Mouse (Mus musculus): ENCODE measurements around the gene Popdc2. TPM values are rescaled to one million over a fixed set of nuclear protein-coding genes. Genes with fewer than 3 reads are reported as not detected.

Gene Popdc2
- polyA plus RNA-seq, 1 experiment from 2014 or later = 15.4 TPM

DNA sequence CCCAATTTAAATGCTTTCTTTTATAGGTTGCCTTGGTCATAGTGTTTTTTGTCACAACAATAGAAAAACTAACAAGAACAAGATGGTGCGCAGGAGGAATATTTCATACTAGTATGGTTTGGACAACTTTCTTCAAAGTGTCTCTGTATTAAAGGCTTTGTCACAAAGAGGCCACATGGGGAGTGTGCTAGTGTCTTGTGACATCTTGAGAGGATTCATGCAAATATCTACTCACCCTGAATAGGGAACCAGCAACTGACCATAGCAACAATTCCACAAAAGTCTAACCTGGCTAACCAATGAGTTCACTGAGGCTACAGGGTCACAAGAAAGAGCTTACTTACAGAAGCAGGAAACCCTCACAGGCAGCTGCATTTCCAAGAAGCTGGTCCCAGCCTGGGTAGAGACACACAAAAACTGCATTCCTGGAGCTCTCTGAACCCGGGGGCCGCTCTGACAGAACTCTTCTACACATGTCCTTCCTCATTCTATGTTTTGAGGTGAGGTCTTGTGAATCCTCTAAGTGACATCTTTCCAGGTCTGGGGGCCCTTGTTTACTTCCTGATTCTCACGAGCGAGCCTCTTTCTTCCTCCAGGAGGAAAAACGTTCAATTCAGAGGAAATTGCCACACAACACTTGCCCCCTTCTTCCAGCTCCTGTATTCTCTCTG, 33.2 kb downstream of the Popdc2 start:
- Histone ChIP-seq H3K4me3 (replicated peaks) (no peak overlapping the region), H3K4me1 (replicated peaks) (peaks cover 13% of the 10 kb centered on the region), H3K36me3 (no peaks in the 10 kb centered on the region), H3K27me3 (replicated peaks) (no peaks in the 10 kb centered on the region), H3K4me2 (replicated peaks) (no peak overlapping the region), H3K9me3 (no peaks in the 10 kb centered on the region), H3K9ac (no peak overlapping the region), H3K27ac (no peak overlapping the region)
- no peak for ATAC-seq
- WGBS = 53% methylated on average over 6 of the region's 6 CpGs

DNA sequence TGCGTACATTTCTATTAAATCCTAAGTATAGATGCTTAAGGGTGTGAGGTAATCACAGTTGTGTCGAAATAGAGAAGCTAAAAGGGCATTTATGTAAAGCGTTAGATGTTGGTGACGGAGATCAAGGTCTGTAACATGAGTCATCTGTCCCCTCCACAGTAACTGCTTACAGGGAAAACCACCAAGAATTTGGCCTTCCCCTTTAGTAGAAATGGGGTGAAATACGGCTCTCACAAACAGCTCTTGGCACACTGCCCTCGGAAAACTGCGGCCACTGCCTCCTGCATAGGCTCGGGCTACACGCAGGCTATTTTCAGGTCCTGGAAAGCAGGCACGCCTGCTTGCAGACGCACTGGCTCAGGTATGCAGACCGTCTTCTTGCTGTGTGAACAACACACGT, 34.1 kb downstream of the Popdc2 start:
- peaks cover 15% of the 10 kb centered on the region for H3K4me1 ChIP-seq (replicated peaks)
- no peak overlapping the region for H3K9ac ChIP-seq
- ATAC-seq = peak; percentile 39; the same call in 1 of the 2 replicates
- no peak overlapping the region; the same call in 1 of the 2 replicates for H3K4me2 ChIP-seq (replicated peaks)
- 38% methylated on average over 13 of the region's 13 CpGs for WGBS
- H3K36me3 ChIP-seq = no peaks in the 10 kb centered on the region
- no peaks in the 10 kb centered on the region for H3K27me3 ChIP-seq (replicated peaks)
- H3K4me3 ChIP-seq (replicated peaks) = no peak overlapping the region
- H3K27ac ChIP-seq = no peak overlapping the region
- no peaks in the 10 kb centered on the region for H3K9me3 ChIP-seq

DNA sequence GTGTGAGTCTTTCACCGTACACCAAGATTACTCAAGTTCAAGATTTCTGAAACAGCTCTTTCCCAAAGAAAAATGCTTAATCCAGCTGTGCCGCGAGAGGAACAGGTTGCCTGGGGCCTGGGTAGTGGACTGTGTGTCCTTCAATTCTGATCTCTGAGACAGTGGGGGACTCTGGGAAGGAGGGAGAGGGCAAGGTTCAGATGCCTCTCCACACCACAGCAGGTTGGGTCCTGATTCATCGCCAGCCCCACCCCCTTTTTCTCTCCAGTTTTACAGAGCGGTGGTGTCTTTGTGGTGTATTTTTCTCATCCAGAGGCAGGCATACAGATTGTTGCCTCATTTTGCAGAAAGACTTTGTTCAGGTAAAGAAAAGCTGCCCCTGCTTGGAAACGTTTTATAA, 36.3 kb downstream of the Popdc2 start:
- Histone ChIP-seq H3K9ac (no peak overlapping the region), H3K4me3 (replicated peaks) (no peak overlapping the region), H3K27ac (no peak overlapping the region), H3K4me2 (replicated peaks) (no peak overlapping the region), H3K4me1 (replicated peaks) (peaks cover 15% of the 10 kb centered on the region), H3K36me3 (no peaks in the 10 kb centered on the region), H3K27me3 (replicated peaks) (no peaks in the 10 kb centered on the region), H3K9me3 (no peaks in the 10 kb centered on the region)
- WGBS = 74% methylated on average over 6 of the region's 6 CpGs
- ATAC-seq = peak; percentile 75

DNA sequence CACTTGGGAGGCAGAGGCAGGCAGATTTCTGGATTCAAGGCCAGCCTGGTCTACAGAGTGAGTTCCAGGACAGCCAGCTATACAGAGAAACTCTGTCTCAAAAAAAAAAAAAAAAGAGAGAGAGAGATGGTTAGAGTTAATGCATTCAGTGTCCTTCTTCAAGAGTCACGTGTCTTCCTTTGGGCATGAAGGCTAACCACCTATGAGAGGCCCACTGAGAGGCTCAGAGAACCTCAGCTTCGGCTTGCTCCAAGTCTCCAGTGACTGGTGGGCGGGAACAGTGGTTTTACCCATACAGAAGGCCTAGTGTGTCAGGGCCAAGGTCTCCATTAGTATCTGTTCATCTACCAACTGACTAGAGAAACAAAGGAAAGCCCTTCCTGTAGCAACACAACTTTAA, 37.1 kb downstream of the Popdc2 start:
- H3K36me3 ChIP-seq = no peaks in the 10 kb centered on the region
- 0 out of 2 replicates have a peak overlapping the region, but pooled peaks have one; percentile 0 for H3K9ac ChIP-seq
- H3K4me1 ChIP-seq (replicated peaks) = peaks cover 15% of the 10 kb centered on the region
- 0 out of 2 replicates have a peak overlapping the region, but pooled peaks have one; percentile 58 for H3K4me2 ChIP-seq (replicated peaks)
- H3K9me3 ChIP-seq = no peaks in the 10 kb centered on the region
- H3K27ac ChIP-seq = no peak overlapping the region
- no peak; the same call in 1 of the 2 replicates for ATAC-seq
- no peaks in the 10 kb centered on the region for H3K27me3 ChIP-seq (replicated peaks)
- 79% methylated on average over 3 of the region's 3 CpGs for WGBS
- H3K4me3 ChIP-seq (replicated peaks) = no peak overlapping the region

DNA sequence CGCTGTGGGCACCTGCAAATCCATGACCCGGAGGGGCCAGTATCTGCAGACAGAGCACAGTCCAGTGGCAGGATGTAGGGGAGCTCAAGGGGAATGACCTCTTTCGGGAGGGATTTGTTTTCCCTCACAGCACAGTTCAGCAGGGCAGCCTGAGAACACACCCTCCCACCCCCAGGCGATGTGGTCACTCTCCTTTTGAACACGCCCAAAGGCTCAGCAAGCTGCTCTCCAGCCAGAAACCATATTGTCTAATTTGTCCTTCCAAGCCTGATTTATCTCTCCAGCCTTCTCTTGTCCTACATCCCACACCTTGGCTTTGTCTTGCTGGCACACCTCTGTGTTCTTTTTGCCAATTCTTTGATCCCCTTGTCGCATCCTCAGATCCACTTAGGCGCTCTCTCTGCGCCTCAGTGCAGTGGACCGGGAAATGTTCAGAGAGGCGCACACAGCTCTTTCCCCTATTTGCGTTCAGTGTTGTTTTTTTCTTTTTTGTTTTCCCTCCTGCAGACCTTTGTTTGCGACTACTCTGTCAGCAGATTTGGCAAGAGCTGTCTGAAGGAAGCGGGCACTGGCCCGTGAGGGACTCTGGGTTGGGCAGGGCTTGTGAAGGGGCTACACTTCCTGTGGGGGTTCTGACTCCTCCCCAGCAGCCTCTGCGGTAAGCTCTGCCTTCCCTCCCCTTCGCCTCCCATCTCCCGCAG, 37.7 kb downstream of the Popdc2 start:
- Histone ChIP-seq H3K9me3 (no peaks in the 10 kb centered on the region), H3K36me3 (no peaks in the 10 kb centered on the region), H3K27me3 (replicated peaks) (no peaks in the 10 kb centered on the region), H3K4me2 (replicated peaks) (peak overlapping the region; percentile 58), H3K27ac (no peak overlapping the region), H3K4me3 (replicated peaks) (peak overlapping the region; percentile 20; the same call in 1 of the 2 replicates), H3K4me1 (replicated peaks) (peaks cover 15% of the 10 kb centered on the region), H3K9ac (0 out of 2 replicates have a peak overlapping the region, but pooled peaks have one; percentile 0)
- 22% methylated on average over 17 of the region's 17 CpGs for WGBS
- peak; percentile 70 for ATAC-seq

DNA sequence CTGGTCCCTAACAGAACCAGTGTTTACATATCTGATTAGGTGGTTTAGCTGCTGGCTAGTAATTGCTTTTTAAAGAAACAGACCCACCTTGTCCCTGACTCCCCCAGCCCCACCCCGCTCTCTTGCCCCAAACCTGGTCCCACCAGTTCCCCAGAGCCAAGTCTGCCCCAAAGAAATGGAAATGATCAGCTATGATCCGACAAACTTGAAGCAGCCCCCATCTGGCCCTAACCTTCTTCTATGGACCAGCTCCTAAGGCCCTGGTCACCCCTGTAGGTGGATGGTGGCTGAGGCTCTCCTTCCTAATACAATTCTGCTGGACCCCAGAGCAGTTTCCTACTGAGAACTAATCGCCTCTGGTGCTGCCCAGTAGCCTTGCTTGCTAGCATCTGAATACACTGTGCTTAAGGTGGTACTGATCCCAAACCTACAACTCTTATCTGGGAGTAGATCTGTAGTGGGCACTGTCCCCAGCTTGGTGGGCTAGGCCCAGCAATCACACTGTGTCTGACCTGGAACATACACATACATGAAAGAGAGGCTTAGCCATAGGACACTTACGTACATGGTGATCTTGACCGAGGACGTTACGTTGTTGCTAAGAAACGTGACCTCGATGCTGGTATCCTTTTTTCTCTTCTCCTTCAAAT, 38.4 kb downstream of the Popdc2 start:
- Histone ChIP-seq H3K36me3 (no peaks in the 10 kb centered on the region), H3K9me3 (no peaks in the 10 kb centered on the region), H3K4me3 (replicated peaks) (0 out of 2 replicates have a peak overlapping the region, but pooled peaks have one; percentile 20), H3K27ac (no peak overlapping the region), H3K27me3 (replicated peaks) (no peaks in the 10 kb centered on the region), H3K9ac (no peak overlapping the region), H3K4me1 (replicated peaks) (peaks cover 15% of the 10 kb centered on the region), H3K4me2 (replicated peaks) (peak overlapping the region; percentile 58)
- 71% methylated on average over 9 of the region's 9 CpGs for WGBS
- ATAC-seq = no peak

DNA sequence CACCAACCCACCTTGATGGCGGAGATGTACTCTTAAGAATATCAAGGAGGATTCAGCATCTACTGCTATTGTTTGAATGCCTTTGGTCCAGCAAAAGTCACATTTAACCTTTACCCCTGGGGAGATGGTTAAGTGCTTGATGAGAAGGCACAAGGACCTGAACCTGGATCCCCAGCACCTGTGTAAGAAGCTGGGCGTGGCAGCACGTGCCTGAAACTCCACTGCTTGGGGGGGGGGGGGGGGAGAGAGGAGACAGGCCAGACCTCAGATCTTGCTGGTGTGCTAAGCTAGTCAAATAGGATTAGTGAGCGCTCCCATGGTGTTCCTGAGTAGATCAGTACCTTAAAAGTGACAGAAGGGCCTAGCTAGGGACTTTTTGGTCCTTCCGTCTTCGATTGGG, 39.5 kb downstream of the Popdc2 start:
- no peak overlapping the region for H3K4me3 ChIP-seq (replicated peaks)
- no peaks in the 10 kb centered on the region for H3K9me3 ChIP-seq
- no peak overlapping the region for H3K27ac ChIP-seq
- H3K4me2 ChIP-seq (replicated peaks) = no peak overlapping the region
- 86% methylated on average over 6 of the region's 6 CpGs for WGBS
- ATAC-seq = no peak
- no peak overlapping the region for H3K9ac ChIP-seq
- H3K36me3 ChIP-seq = no peaks in the 10 kb centered on the region
- no peaks in the 10 kb centered on the region for H3K27me3 ChIP-seq (replicated peaks)
- H3K4me1 ChIP-seq (replicated peaks) = peaks cover 13% of the 10 kb centered on the region

DNA sequence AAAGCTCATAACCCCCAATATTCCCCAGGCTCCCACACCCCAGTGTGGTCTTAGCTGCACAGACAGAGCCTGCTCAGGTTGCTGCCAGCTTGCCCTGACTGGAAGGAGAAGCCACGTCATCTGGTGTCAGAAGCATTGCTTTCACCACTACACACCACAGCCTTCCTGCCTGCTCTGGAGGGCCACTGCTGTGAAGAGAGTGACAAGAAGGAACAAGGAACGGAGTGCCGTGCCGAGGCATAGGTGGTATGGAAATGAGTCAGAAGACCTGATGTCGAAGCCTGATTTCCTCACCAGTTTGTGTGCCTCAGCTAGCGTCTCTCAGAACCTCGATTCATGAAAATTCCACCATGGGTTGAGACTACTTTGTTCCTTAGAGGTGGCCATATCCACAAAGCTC, 41.6 kb downstream of the Popdc2 start:
- H3K4me1 ChIP-seq (replicated peaks) = peaks cover 13% of the 10 kb centered on the region
- H3K36me3 ChIP-seq = no peaks in the 10 kb centered on the region
- WGBS = 82% methylated on average over 7 of the region's 7 CpGs
- no peak overlapping the region for H3K27ac ChIP-seq
- no peak overlapping the region for H3K4me3 ChIP-seq (replicated peaks)
- no peaks in the 10 kb centered on the region for H3K9me3 ChIP-seq
- H3K9ac ChIP-seq = no peak overlapping the region
- H3K4me2 ChIP-seq (replicated peaks) = no peak overlapping the region
- no peak for ATAC-seq
- no peaks in the 10 kb centered on the region for H3K27me3 ChIP-seq (replicated peaks)

DNA sequence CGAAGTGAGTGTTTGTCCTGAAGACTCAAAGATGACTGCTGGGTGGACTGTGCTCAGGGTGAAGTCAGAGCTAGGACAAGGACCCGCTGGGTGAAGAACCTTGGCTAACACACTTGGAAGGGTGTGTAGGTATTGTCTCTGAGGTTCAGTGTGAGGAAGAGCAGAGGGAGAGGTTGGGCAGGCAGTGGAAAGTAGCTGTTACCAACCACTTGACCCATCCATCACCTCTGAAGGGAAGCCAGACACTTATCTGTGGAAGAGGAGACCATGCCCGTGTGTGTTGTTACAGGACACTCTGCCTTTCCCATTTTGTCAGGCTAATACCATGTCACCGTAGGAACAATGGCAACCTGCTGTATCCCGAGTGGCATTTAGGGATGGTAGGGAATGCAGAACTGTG, 44.3 kb downstream of the Popdc2 start:
- Histone ChIP-seq H3K27me3 (replicated peaks) (no peaks in the 10 kb centered on the region), H3K4me1 (replicated peaks) (no peaks in the 10 kb centered on the region), H3K4me3 (replicated peaks) (no peak overlapping the region), H3K27ac (no peak overlapping the region), H3K9ac (no peak overlapping the region), H3K9me3 (no peaks in the 10 kb centered on the region), H3K36me3 (no peaks in the 10 kb centered on the region), H3K4me2 (replicated peaks) (no peak overlapping the region)
- WGBS = 79% methylated on average over 5 of the region's 5 CpGs
- no peak for ATAC-seq

DNA sequence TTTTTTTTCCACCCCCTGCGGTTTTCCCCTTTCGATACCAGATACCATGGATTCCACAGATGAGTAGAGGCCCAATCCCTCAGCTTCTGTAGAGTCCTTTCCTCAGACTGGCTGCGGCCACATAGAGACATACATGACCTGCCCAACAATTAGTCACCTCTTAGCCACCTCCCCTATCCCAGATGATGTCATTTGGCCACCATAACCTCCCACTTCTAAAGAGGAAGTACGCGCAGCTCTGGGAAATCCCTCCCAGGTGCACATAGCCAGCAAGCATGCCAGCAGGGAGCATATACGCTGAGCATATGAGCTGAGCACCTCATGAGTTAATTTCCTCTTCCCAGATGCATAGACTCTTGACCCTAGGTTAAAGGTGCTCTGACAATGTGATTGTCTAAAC, 44.7 kb downstream of the Popdc2 start:
- 0 out of 2 replicates have a peak, but pooled peaks have one; percentile 15 for ATAC-seq
- H3K36me3 ChIP-seq = no peaks in the 10 kb centered on the region
- WGBS = 82% methylated on average over 6 of the region's 6 CpGs
- no peaks in the 10 kb centered on the region for H3K27me3 ChIP-seq (replicated peaks)
- H3K27ac ChIP-seq = no peak overlapping the region
- no peak overlapping the region for H3K4me3 ChIP-seq (replicated peaks)
- no peak overlapping the region for H3K9ac ChIP-seq
- no peaks in the 10 kb centered on the region for H3K9me3 ChIP-seq
- no peak overlapping the region for H3K4me2 ChIP-seq (replicated peaks)
- no peaks in the 10 kb centered on the region for H3K4me1 ChIP-seq (replicated peaks)

DNA sequence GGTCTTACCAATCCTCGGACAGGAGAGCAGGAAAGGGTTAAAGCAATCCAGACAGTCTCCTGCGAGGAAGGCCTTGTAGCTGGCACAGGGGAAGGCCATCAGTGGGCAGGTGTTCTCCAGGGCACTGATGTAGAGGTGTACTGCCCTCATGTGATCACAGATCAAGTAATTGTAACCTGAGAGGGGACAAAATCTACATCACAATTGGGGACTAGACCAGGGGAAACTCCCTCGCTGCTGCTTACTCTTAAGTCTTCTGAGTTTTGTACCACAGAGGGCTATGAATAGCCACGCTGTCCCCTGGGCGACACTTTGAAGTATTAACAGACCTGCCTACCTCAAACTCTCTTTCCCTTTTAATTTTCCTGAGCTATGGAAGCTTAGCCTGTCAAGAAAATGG, 45.6 kb downstream of the Popdc2 start:
- WGBS = 44% methylated on average over 5 of the region's 5 CpGs
- no peaks in the 10 kb centered on the region for H3K36me3 ChIP-seq
- H3K9me3 ChIP-seq = no peaks in the 10 kb centered on the region
- H3K4me1 ChIP-seq (replicated peaks) = no peaks in the 10 kb centered on the region
- H3K9ac ChIP-seq = no peak overlapping the region
- no peak overlapping the region for H3K27ac ChIP-seq
- no peak overlapping the region for H3K4me3 ChIP-seq (replicated peaks)
- no peaks in the 10 kb centered on the region for H3K27me3 ChIP-seq (replicated peaks)
- ATAC-seq = no peak
- no peak overlapping the region for H3K4me2 ChIP-seq (replicated peaks)

DNA sequence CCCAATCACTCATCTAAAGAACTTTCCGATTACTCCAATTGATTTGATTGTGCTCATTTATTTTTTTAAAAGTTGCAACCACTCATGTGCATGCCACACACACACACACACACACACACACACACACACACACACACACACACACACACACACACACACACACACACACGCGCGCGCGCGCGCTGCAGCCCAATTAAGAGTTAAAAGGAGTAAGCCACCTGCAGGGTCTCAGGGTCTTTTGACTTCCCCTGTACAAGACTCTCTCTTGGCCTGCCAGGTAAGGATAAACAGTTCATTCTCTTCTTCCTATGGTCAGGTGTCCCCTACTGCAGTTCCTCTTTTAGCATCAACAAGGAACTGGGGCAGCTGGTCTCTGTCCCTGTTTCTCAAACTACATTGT, 46.4 kb downstream of the Popdc2 start:
- WGBS = 93% methylated on average over 8 of the region's 8 CpGs
- no peak for ATAC-seq
- Histone ChIP-seq H3K9ac (no peak overlapping the region), H3K4me3 (replicated peaks) (no peak overlapping the region), H3K4me2 (replicated peaks) (no peak overlapping the region), H3K27me3 (replicated peaks) (no peaks in the 10 kb centered on the region), H3K9me3 (no peaks in the 10 kb centered on the region), H3K27ac (no peak overlapping the region), H3K4me1 (replicated peaks) (no peaks in the 10 kb centered on the region), H3K36me3 (no peaks in the 10 kb centered on the region)
